8 mouse cellular contexts compared by ENCODE assay signal in genomic region chr16:91011847-91012246, GRCm38 (mm10). TPM values are rescaled to one million over a fixed set of nuclear protein-coding genes. Genes with fewer than 3 reads are reported as not detected.
DNase-seq lines count a peak whose midpoint lies in the region; ATAC-seq lines count a peak whose summit lies in the region.

No protein-coding gene starts in this region.

- H3K4me2 ChIP-seq in midbrain, embryonic 11.5 days: peak overlapping the region; percentile 66

- peak overlapping the region; percentile 83 for H3K9ac ChIP-seq in midbrain, embryonic 11.5 days (ENCODE audit: low read length)

- peaks cover 21% of the 10 kb centered on the region for H3K4me1 ChIP-seq in hindbrain, embryonic 10.5 days (replicated peaks)
- H3K4me1 ChIP-seq in midbrain, embryonic 11.5 days (ENCODE audit: control insufficient read depth, insufficient read depth, low read length): peaks cover 7% of the 10 kb centered on the region

- WGBS in hindbrain, embryonic 10.5 days: 50% methylated on average over 3 of the region's 3 CpGs
- WGBS in midbrain, embryonic 11.5 days: 47% methylated on average over 3 of the region's 3 CpGs

- peaks cover 41% of the 10 kb centered on the region for H3K36me3 ChIP-seq in hindbrain, embryonic 10.5 days
- no peaks in the 10 kb centered on the region for H3K36me3 ChIP-seq in midbrain, embryonic 11.5 days (ENCODE audit: control insufficient read depth, insufficient read depth, low read length)

- no peaks in the 10 kb centered on the region for H3K9me3 ChIP-seq in hindbrain, embryonic 10.5 days
- no peaks in the 10 kb centered on the region for H3K9me3 ChIP-seq in midbrain, embryonic 11.5 days (ENCODE audit: control insufficient read depth, low read length)

- DNase-seq in gastrocnemius, adult 18-20 months (ENCODE audit: low spot score): peak; percentile 9
- DNase-seq in gastrocnemius, adult 8-10 months (ENCODE audit: low spot score in 2 of 2): no peak
- DNase-seq in MEL-GATA-1-ER (ENCODE audit: extremely low read depth, low read depth): peak; percentile 71
- no peak for DNase-seq in hindbrain, embryonic 10.5 days (ENCODE audit: low spot score)
- DNase-seq in midbrain, embryonic 11.5 days (ENCODE audit: low spot score, missing footprints): no peak
- no peak for DNase-seq in adrenal gland, postnatal 10 days
- no peak for DNase-seq in ovary, adult 18-20 months (ENCODE audit: low spot score)
- DNase-seq in embryo, embryonic 11 days: no peak

- H3K27ac ChIP-seq in hindbrain, embryonic 10.5 days: peak overlapping the region; percentile 92
- H3K27ac ChIP-seq in midbrain, embryonic 11.5 days (ENCODE audit: low read depth, low read length): peak overlapping the region; percentile 79; the same call in 1 of the 2 replicates

- no peak for ATAC-seq in midbrain, embryonic 11.5 days (ENCODE audit: low FRiP score)

- H3K27me3 ChIP-seq in hindbrain, embryonic 10.5 days (ENCODE audit: insufficient read depth, poor library complexity, severe bottlenecking): no peaks in the 10 kb centered on the region
- H3K27me3 ChIP-seq in midbrain, embryonic 11.5 days (ENCODE audit: control insufficient read depth, insufficient read depth, low read length): no peaks in the 10 kb centered on the region

- peak overlapping the region; percentile 68 for H3K4me3 ChIP-seq in hindbrain, embryonic 10.5 days
- peak overlapping the region; percentile 90 for H3K4me3 ChIP-seq in midbrain, embryonic 11.5 days (ENCODE audit: low read depth, low read length)

RNA-seq across cellular contexts. Expression of gene Synj1, which starts 0.7 kb away (rescaled TPM):
- total RNA-seq in gastrocnemius, adult 18-20 months (2021): 10 to 100 TPM in 1 of 2 experiments, 1 to 10 TPM in 1; 7.7 to 14.0 TPM
- total RNA-seq in gastrocnemius, adult 8-10 months (2022): 1 to 10 TPM; 6.8 to 9.8 (median 8.5) TPM
- 14.2 and 19.3 TPM in 2 replicates for polyA plus RNA-seq in hindbrain, embryonic 10.5 days (2016; fragmentation: Nextera tagmentation; extraction: Ambion mirVana)
- polyA plus RNA-seq in midbrain, embryonic 11.5 days (2014; fragmentation: Nextera tagmentation; extraction: Ambion mirVana): 23.3 and 27.0 TPM in 2 replicates
- total RNA-seq in adrenal gland, postnatal 10 days (2021): 10 to 100 TPM; 30.1 to 30.2 TPM

RNA-seq across cellular contexts. Expression of gene Paxbp1, which starts 32.5 kb away (rescaled TPM):
- total RNA-seq in gastrocnemius, adult 18-20 months (2021): 1 to 10 TPM; 8.1 to 9.0 TPM
- 10 to 100 TPM in 1 of 4 experiments, 1 to 10 TPM in 3; 5.0 to 10.3 (median 6.2) TPM for total RNA-seq in gastrocnemius, adult 8-10 months (2022)
- polyA plus RNA-seq in hindbrain, embryonic 10.5 days (2016; fragmentation: Nextera tagmentation; extraction: Ambion mirVana): 54.4 and 58.3 TPM in 2 replicates
- 86.4 and 97.2 TPM in 2 replicates for polyA plus RNA-seq in midbrain, embryonic 11.5 days (2014; fragmentation: Nextera tagmentation; extraction: Ambion mirVana)
- total RNA-seq in adrenal gland, postnatal 10 days (2021): 10 to 100 TPM; 35.3 to 55.6 TPM

Comparison
In these comparisons a context has a peak if more than half of its experiments do, and no peak if none do; other contexts are left out.
1. DNase-seq: peak in gastrocnemius, adult 18-20 months (single experiment) and MEL-GATA-1-ER (single experiment); none in gastrocnemius, adult 8-10 months (0 of 2), hindbrain, embryonic 10.5 days (single experiment), midbrain, embryonic 11.5 days (single experiment), adrenal gland, postnatal 10 days (single experiment), ovary, adult 18-20 months (single experiment) and embryo, embryonic 11 days (single experiment).